Mouse (Mus musculus) liver, adult 2 months (tissue): ENCODE results near the gene Atp8b2. TPM values are rescaled to one million over a fixed set of nuclear protein-coding genes. Genes with fewer than 3 reads are reported as not detected.

Experiments
- DNase-seq: peaks from one replicate; pipeline ENCODE4 v3.0.0-alpha.2; 2011; ENCODE audit warnings: low read depth, low spot score; ENCODE audit errors: extremely low read depth
- H3K27ac ChIP-seq: fragments of 200-500 bp; replicated peaks from 2 replicates; pipeline ENCODE4 v1.5.1; 2012; ENCODE audit warnings: low read depth, mild to moderate bottlenecking, control low read depth, inconsistent platforms, low read length; ENCODE audit not compliant: insufficient read depth
- H3K27me3 ChIP-seq: fragments of 200-500 bp; 2 replicates; pipeline ENCODE4 v1.6.1; 2012; ENCODE audit warnings: mild to moderate bottlenecking, moderate library complexity, low read length, inconsistent platforms; ENCODE audit not compliant: control insufficient read depth, insufficient read depth
- H3K36me3 ChIP-seq: fragments of 200-500 bp; 2 replicates; pipeline ENCODE4 v1.6.1; 2012; ENCODE audit warnings: low read length, inconsistent platforms; ENCODE audit not compliant: control insufficient read depth, insufficient read depth
- H3K4me1 ChIP-seq: fragments of 200-500 bp; 2 replicates; pipeline ENCODE4 v1.6.1; 2011; ENCODE audit warnings: low read length; ENCODE audit not compliant: control insufficient read depth, insufficient read depth
- H3K4me3 ChIP-seq: fragments of 200-500 bp; 2 replicates; pipeline ENCODE4 v1.5.1; 2011; ENCODE audit warnings: low read depth, mild to moderate bottlenecking, control low read depth, low read length, moderate library complexity; ENCODE audit not compliant: insufficient read depth
- H3K79me2 ChIP-seq: fragments of 200-500 bp; 2 replicates; pipeline ENCODE4 v1.6.1; 2012; ENCODE audit warnings: inconsistent platforms, mild to moderate bottlenecking, low read length, moderate library complexity; ENCODE audit not compliant: control insufficient read depth, insufficient read depth
- H3K9ac ChIP-seq: fragments of 200-500 bp; 2 replicates; pipeline ENCODE4 v1.6.1; 2012; ENCODE audit warnings: low read depth, mild to moderate bottlenecking, control low read depth, inconsistent platforms, low read length
- CTCF ChIP-seq: fragments of 200-500 bp; IDR thresholded peaks from 2 replicates; pipeline ENCODE4 v1.5.1; 2011; ENCODE audit warnings: low read depth, low read length, control low read depth
- POLR2A ChIP-seq: fragments of 200-500 bp; IDR thresholded peaks from 2 replicates; pipeline ENCODE4 v1.6.1; 2011; ENCODE audit warnings: low read length, control low read depth; ENCODE audit not compliant: insufficient read depth; ENCODE audit errors: extremely low read depth
- WGBS: fragments of 180-500 bp; shearing (Covaris S2); methylation state at CpG from one replicate; pipeline ENCODE4 v1.1.7; 2018; 5-methylcytosine and 5-hydroxymethylcytosine counted together
- polyA plus RNA-seq: library from polyadenylated mRNA; depleted of rRNA; stranded (reverse); fragments of >200 nt; gene quantifications from 2 replicates; pipeline ENCODE4 v1.2.3, GENCODE M21; 2012
- total RNA-seq: library from RNA; depleted of rRNA; stranded (reverse); fragments of >200 nt; gene quantifications from 2 replicates; pipeline ENCODE4 v1.2.3, GENCODE M21; 2014

Gene Atp8b2
- total and polyA plus RNA-seq, 2 experiments = 2.3 to 4.0 TPM

- no peak overlapping the region for H3K27ac ChIP-seq
- TF ChIP-seq POLR2A (no peak), CTCF (no peak)
- peaks cover 6% of the 10 kb centered on the region; the same call in 1 of the 2 replicates for H3K4me1 ChIP-seq
- H3K4me3 ChIP-seq = no peak overlapping the region
- H3K36me3 ChIP-seq = no peaks in the 10 kb centered on the region
- no peaks in the 10 kb centered on the region for H3K27me3 ChIP-seq
- DNase-seq = peak; percentile 16
- peaks cover under 1% of the 10 kb centered on the region; the same call in 1 of the 2 replicates for H3K79me2 ChIP-seq
- no peak overlapping the region for H3K9ac ChIP-seq
- 63% methylated on average over 1 of the region's 1 CpGs for WGBS
These were observed 46.7 kb downstream of the Atp8b2 start for GRCm38 (mm10) chr3:89916622-89917021.

GRCm38 (mm10) chr3:89914700-89915099, 48.6 kb downstream of the Atp8b2 start:
- 84% methylated on average over 4 of the region's 4 CpGs for WGBS
- no peak overlapping the region for H3K9ac ChIP-seq
- no peak for DNase-seq
- H3K27me3 ChIP-seq = no peaks in the 10 kb centered on the region
- peaks cover 18% of the 10 kb centered on the region for H3K4me1 ChIP-seq
- H3K79me2 ChIP-seq = peaks cover 12% of the 10 kb centered on the region; the same call in 1 of the 2 replicates
- H3K27ac ChIP-seq = no peak overlapping the region
- TF ChIP-seq CTCF (no peak), POLR2A (no peak)
- H3K36me3 ChIP-seq = no peaks in the 10 kb centered on the region
- H3K4me3 ChIP-seq = no peak overlapping the region

- WGBS = under 1% methylated on average over 75 of the region's 75 CpGs
- no peaks in the 10 kb centered on the region for H3K27me3 ChIP-seq
- H3K79me2 ChIP-seq = peaks cover 24% of the 10 kb centered on the region; the same call in 1 of the 2 replicates
- peak within 1 kb of the TSS; percentile 96 for H3K27ac ChIP-seq
- TF ChIP-seq CTCF (peak; percentile 17; the same call in 1 of the 2 replicates), POLR2A (peak; percentile 88)
- H3K4me1 ChIP-seq = peaks cover 33% of the 10 kb centered on the region
- peak within 1 kb of the TSS; percentile 99 for H3K9ac ChIP-seq
- peak; percentile 90 for DNase-seq
- no peaks in the 10 kb centered on the region for H3K36me3 ChIP-seq
- H3K4me3 ChIP-seq = peak within 1 kb of the TSS; percentile 87
These were observed 50.5 kb downstream of the Atp8b2 start, which contains the start of gene Il6ra for GRCm38 (mm10) chr3:89912543-89913391. Gene Il6ra, minus strand, starts transcription at chr3:89913196.

GRCm38 (mm10) chr3:89912108-89912542, 51.2 kb downstream of the Atp8b2 start:
- 15% methylated on average over 6 of the region's 6 CpGs for WGBS
- Histone ChIP-seq H3K4me3 (peak overlapping the region; percentile 87), H3K27ac (peak overlapping the region; percentile 96), H3K36me3 (peaks cover 1% of the 10 kb centered on the region; the same call in 1 of the 2 replicates), H3K27me3 (no peaks in the 10 kb centered on the region), H3K4me1 (peaks cover 36% of the 10 kb centered on the region), H3K79me2 (peaks cover 24% of the 10 kb centered on the region; the same call in 1 of the 2 replicates), H3K9ac (peak overlapping the region; percentile 99)
- TF ChIP-seq CTCF = no peak
- no peak for TF ChIP-seq POLR2A
- DNase-seq = no peak

GRCm38 (mm10) chr3:89911207-89911606, 52.1 kb downstream of the Atp8b2 start:
- Histone ChIP-seq H3K9ac (peak overlapping the region; percentile 62), H3K36me3 (peaks cover 1% of the 10 kb centered on the region; the same call in 1 of the 2 replicates), H3K27me3 (no peaks in the 10 kb centered on the region), H3K4me3 (peak overlapping the region; percentile 31; the same call in 1 of the 2 replicates), H3K4me1 (peaks cover 38% of the 10 kb centered on the region), H3K27ac (peak overlapping the region; percentile 96), H3K79me2 (peaks cover 24% of the 10 kb centered on the region; the same call in 1 of the 2 replicates)
- 67% methylated on average over 3 of the region's 3 CpGs for WGBS
- peak; percentile 58 for DNase-seq
- TF ChIP-seq CTCF (no peak), POLR2A (no peak)
